Mouse (Mus musculus): ENCODE measurements around the gene Ahdc1. TPM values are rescaled to one million over a fixed set of nuclear protein-coding genes. Genes with fewer than 3 reads are reported as not detected.

The Ahdc1 gene
- polyA plus RNA-seq, 1 experiment from 2014 or later: 10.5 TPM

- WGBS: 97% methylated on average over 14 of the region's 14 CpGs
- ATAC-seq (ENCODE audit: insufficient number of reproducible peaks, low FRiP score, low TSS enrichment, low read depth): no peak
- Histone ChIP-seq H3K36me3 (ENCODE audit: control insufficient read depth, insufficient read depth, low read length) (peaks cover 59% of the 10 kb centered on the region), H3K9me3 (ENCODE audit: control insufficient read depth, low read length) (no peaks in the 10 kb centered on the region), H3K27ac (replicated peaks; ENCODE audit: low read depth, low read length) (no peak overlapping the region), H3K4me1 (ENCODE audit: control insufficient read depth, insufficient read depth, low read length) (peaks cover 17% of the 10 kb centered on the region), H3K4me3 (ENCODE audit: low read depth, low read length) (no peak overlapping the region), H3K4me2 (ENCODE audit: low read depth, severe bottlenecking) (no peak overlapping the region), H3K9ac (ENCODE audit: low read length) (no peak overlapping the region), H3K27me3 (ENCODE audit: control insufficient read depth, insufficient read depth, low read length) (no peaks in the 10 kb centered on the region)
- DNase-seq (ENCODE audit: low spot score): no peak
These were observed 51.2 kb downstream of the Ahdc1 start for GRCm38 (mm10) chr4:133062286-133062685.

GRCm38 (mm10) chr4:133063203-133063602, 52.1 kb downstream of the Ahdc1 start:
- Histone ChIP-seq H3K9me3 (ENCODE audit: control insufficient read depth, low read length) (no peaks in the 10 kb centered on the region), H3K9ac (ENCODE audit: low read length) (no peak overlapping the region), H3K36me3 (ENCODE audit: control insufficient read depth, insufficient read depth, low read length) (peaks cover 59% of the 10 kb centered on the region), H3K4me2 (ENCODE audit: low read depth, severe bottlenecking) (no peak overlapping the region), H3K27me3 (ENCODE audit: control insufficient read depth, insufficient read depth, low read length) (no peaks in the 10 kb centered on the region), H3K27ac (replicated peaks; ENCODE audit: low read depth, low read length) (no peak overlapping the region), H3K4me1 (ENCODE audit: control insufficient read depth, insufficient read depth, low read length) (peaks cover 16% of the 10 kb centered on the region), H3K4me3 (ENCODE audit: low read depth, low read length) (no peak overlapping the region)
- ATAC-seq (ENCODE audit: insufficient number of reproducible peaks, low FRiP score, low TSS enrichment, low read depth) (no peak), DNase-seq (ENCODE audit: low spot score) (no peak)
- WGBS: 95% methylated on average over 18 of the region's 18 CpGs

GRCm38 (mm10) chr4:133063799-133064198, 52.7 kb downstream of the Ahdc1 start:
- H3K4me2 ChIP-seq (ENCODE audit: low read depth, severe bottlenecking): no peak overlapping the region
- no peak overlapping the region for H3K27ac ChIP-seq (replicated peaks; ENCODE audit: low read depth, low read length)
- DNase-seq (ENCODE audit: low spot score): no peak
- no peak overlapping the region for H3K4me3 ChIP-seq (ENCODE audit: low read depth, low read length)
- H3K9me3 ChIP-seq (ENCODE audit: control insufficient read depth, low read length): no peaks in the 10 kb centered on the region
- no peak for ATAC-seq (ENCODE audit: insufficient number of reproducible peaks, low FRiP score, low TSS enrichment, low read depth)
- 86% methylated on average over 13 of the region's 13 CpGs for WGBS
- no peaks in the 10 kb centered on the region for H3K27me3 ChIP-seq (ENCODE audit: control insufficient read depth, insufficient read depth, low read length)
- H3K36me3 ChIP-seq (ENCODE audit: control insufficient read depth, insufficient read depth, low read length): peaks cover 61% of the 10 kb centered on the region
- peaks cover 11% of the 10 kb centered on the region for H3K4me1 ChIP-seq (ENCODE audit: control insufficient read depth, insufficient read depth, low read length)
- H3K9ac ChIP-seq (ENCODE audit: low read length): no peak overlapping the region

- no peak for DNase-seq (ENCODE audit: low spot score)
- Histone ChIP-seq H3K27ac (replicated peaks; ENCODE audit: low read depth, low read length) (no peak overlapping the region), H3K9me3 (ENCODE audit: control insufficient read depth, low read length) (no peaks in the 10 kb centered on the region), H3K36me3 (ENCODE audit: control insufficient read depth, insufficient read depth, low read length) (peaks cover 57% of the 10 kb centered on the region), H3K4me1 (ENCODE audit: control insufficient read depth, insufficient read depth, low read length) (0 out of 2 replicates have a peak, but pooled peaks cover 2% of the 10 kb centered on the region), H3K4me2 (ENCODE audit: low read depth, severe bottlenecking) (no peak overlapping the region), H3K27me3 (ENCODE audit: control insufficient read depth, insufficient read depth, low read length) (no peaks in the 10 kb centered on the region), H3K9ac (ENCODE audit: low read length) (no peak overlapping the region), H3K4me3 (ENCODE audit: low read depth, low read length) (no peak overlapping the region)
- no peak for ATAC-seq (ENCODE audit: insufficient number of reproducible peaks, low FRiP score, low TSS enrichment, low read depth)
- WGBS: 94% methylated on average over 19 of the region's 19 CpGs
These were observed 53.7 kb downstream of the Ahdc1 start for GRCm38 (mm10) chr4:133064791-133065190.

- DNase-seq (ENCODE audit: low spot score): no peak
- peaks cover 53% of the 10 kb centered on the region for H3K36me3 ChIP-seq (ENCODE audit: control insufficient read depth, insufficient read depth, low read length)
- H3K4me3 ChIP-seq (ENCODE audit: low read depth, low read length): no peak overlapping the region
- no peaks in the 10 kb centered on the region for H3K9me3 ChIP-seq (ENCODE audit: control insufficient read depth, low read length)
- 95% methylated on average over 14 of the region's 14 CpGs for whole genome bisulfite sequencing
- ATAC-seq (ENCODE audit: insufficient number of reproducible peaks, low FRiP score, low TSS enrichment, low read depth): no peak
- 0 out of 2 replicates have a peak, but pooled peaks cover 3% of the 10 kb centered on the region for H3K4me1 ChIP-seq (ENCODE audit: control insufficient read depth, insufficient read depth, low read length)
- H3K27me3 ChIP-seq (ENCODE audit: control insufficient read depth, insufficient read depth, low read length): no peaks in the 10 kb centered on the region
- no peak overlapping the region for H3K4me2 ChIP-seq (ENCODE audit: low read depth, severe bottlenecking)
- no peak overlapping the region for H3K27ac ChIP-seq (replicated peaks; ENCODE audit: low read depth, low read length)
- H3K9ac ChIP-seq (ENCODE audit: low read length): no peak overlapping the region
These were observed 54.9 kb downstream of the Ahdc1 start for GRCm38 (mm10) chr4:133065894-133066386.

- no peaks in the 10 kb centered on the region for H3K27me3 ChIP-seq (ENCODE audit: control insufficient read depth, insufficient read depth, low read length)
- ATAC-seq (ENCODE audit: insufficient number of reproducible peaks, low FRiP score, low TSS enrichment, low read depth): no peak
- no peaks in the 10 kb centered on the region for H3K9me3 ChIP-seq (ENCODE audit: control insufficient read depth, low read length)
- peaks cover 29% of the 10 kb centered on the region; the same call in 1 of the 2 replicates for H3K36me3 ChIP-seq (ENCODE audit: control insufficient read depth, insufficient read depth, low read length)
- H3K4me2 ChIP-seq (ENCODE audit: low read depth, severe bottlenecking): no peak overlapping the region
- no peak overlapping the region for H3K4me3 ChIP-seq (ENCODE audit: low read depth, low read length)
- no peak overlapping the region for H3K9ac ChIP-seq (ENCODE audit: low read length)
- H3K4me1 ChIP-seq (ENCODE audit: control insufficient read depth, insufficient read depth, low read length): peaks cover 16% of the 10 kb centered on the region
- no peak overlapping the region for H3K27ac ChIP-seq (replicated peaks; ENCODE audit: low read depth, low read length)
- DNase-seq (ENCODE audit: low spot score): no peak
- WGBS: 88% methylated on average over 12 of the region's 12 CpGs
These were observed 57.5 kb downstream of the Ahdc1 start for GRCm38 (mm10) chr4:133068400-133069138.

GRCm38 (mm10) chr4:133070388-133070787, 59.3 kb downstream of the Ahdc1 start:
- 80% methylated on average over 3 of the region's 3 CpGs for WGBS

GRCm38 (mm10) chr4:133070821-133071372, 59.8 kb downstream of the Ahdc1 start:
- no peak overlapping the region; the same call in 1 of the 2 replicates for H3K27ac ChIP-seq (replicated peaks; ENCODE audit: low read depth, low read length)
- DNase-seq (ENCODE audit: low spot score) (no peak), ATAC-seq (ENCODE audit: insufficient number of reproducible peaks, low FRiP score, low TSS enrichment, low read depth) (no peak)
- peaks cover 6% of the 10 kb centered on the region; the same call in 1 of the 2 replicates for H3K36me3 ChIP-seq (ENCODE audit: control insufficient read depth, insufficient read depth, low read length)
- H3K4me3 ChIP-seq (ENCODE audit: low read depth, low read length): no peak overlapping the region
- no peaks in the 10 kb centered on the region for H3K27me3 ChIP-seq (ENCODE audit: control insufficient read depth, insufficient read depth, low read length)
- peaks cover 24% of the 10 kb centered on the region for H3K4me1 ChIP-seq (ENCODE audit: control insufficient read depth, insufficient read depth, low read length)
- H3K9ac ChIP-seq (ENCODE audit: low read length): no peak overlapping the region
- no peaks in the 10 kb centered on the region for H3K9me3 ChIP-seq (ENCODE audit: control insufficient read depth, low read length)
- no peak overlapping the region for H3K4me2 ChIP-seq (ENCODE audit: low read depth, severe bottlenecking)
- WGBS: 97% methylated on average over 5 of the region's 5 CpGs

More at GRCm38 (mm10) chr4:133070388-133070787, 59.3 kb downstream of the Ahdc1 start:
- Histone ChIP-seq H3K27ac (replicated peaks; ENCODE audit: low read depth, low read length) (no peak overlapping the region; the same call in 1 of the 2 replicates), H3K9ac (ENCODE audit: low read length) (no peak overlapping the region), H3K4me2 (ENCODE audit: low read depth, severe bottlenecking) (no peak overlapping the region), H3K4me1 (ENCODE audit: control insufficient read depth, insufficient read depth, low read length) (peaks cover 24% of the 10 kb centered on the region), H3K4me3 (ENCODE audit: low read depth, low read length) (no peak overlapping the region), H3K9me3 (ENCODE audit: control insufficient read depth, low read length) (no peaks in the 10 kb centered on the region), H3K27me3 (ENCODE audit: control insufficient read depth, insufficient read depth, low read length) (no peaks in the 10 kb centered on the region), H3K36me3 (ENCODE audit: control insufficient read depth, insufficient read depth, low read length) (peaks cover 11% of the 10 kb centered on the region; the same call in 1 of the 2 replicates)
- ATAC-seq (ENCODE audit: insufficient number of reproducible peaks, low FRiP score, low TSS enrichment, low read depth): no peak
- DNase-seq (ENCODE audit: low spot score): no peak

Data from limb, embryonic 11.5 days (tissue).